Mouse (Mus musculus): ENCODE measurements around the gene Atxn3.

DNA sequence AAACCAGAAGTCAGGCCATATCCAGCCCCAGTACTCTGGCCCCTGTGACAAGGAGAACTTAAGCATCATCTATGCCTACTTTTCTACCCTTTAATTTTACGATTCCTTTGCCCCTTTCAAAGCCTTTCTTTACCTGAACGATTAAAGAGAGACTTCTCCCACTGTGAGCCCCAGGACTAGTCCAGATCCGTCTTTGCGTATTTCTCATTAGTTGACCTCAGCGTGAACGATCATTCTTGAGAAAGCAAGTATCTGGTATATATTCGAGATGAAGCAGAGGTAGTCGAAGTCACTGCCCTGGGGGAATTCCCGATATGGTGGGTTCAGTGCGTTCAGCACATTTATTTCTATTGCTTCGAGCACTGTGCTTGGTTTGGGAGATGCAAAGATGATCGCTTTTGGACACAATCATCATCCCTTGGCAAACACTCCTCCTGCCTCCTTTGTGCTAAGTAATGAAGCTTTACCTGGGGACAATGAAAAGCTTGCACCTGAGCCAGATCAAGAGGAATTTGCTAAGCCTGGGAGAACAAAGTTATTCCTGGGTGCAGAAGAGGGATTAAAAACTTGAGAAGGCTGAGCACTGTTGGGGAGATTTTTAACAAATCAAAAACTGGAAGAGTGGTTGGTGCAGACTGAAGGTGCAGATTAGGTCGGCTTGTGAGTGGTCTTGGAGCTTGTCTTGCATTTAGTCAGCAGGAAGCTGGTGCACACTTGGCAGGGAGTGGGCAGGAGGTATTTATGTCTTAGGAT is 18.8 kb upstream of the Atxn3 start:
- TF ChIP-seq CTCF (IDR thresholded peaks at IDR 0.05; ENCODE audit: low read depth, low read length), result no peak
- TF ChIP-seq POLR2A (IDR thresholded peaks at IDR 0.05; ENCODE audit: extremely low read depth, insufficient read depth, low read length), result no peak
